Mouse (Mus musculus) erythroblast, embryonic 14.5 days (primary cell): Measurements from ENCODE around the gene Ankrd60.

Experiments
- GATA1 ChIP-seq: IDR thresholded peaks from 2 replicates; pipeline ENCODE4 v1.6.1; 2012; ENCODE audit warnings: low read length, inconsistent platforms, mixed read lengths
- TAL1 ChIP-seq: IDR thresholded peaks from 3 replicates; pipeline ENCODE4 v1.6.1; 2012; ENCODE audit warnings: low read length, inconsistent platforms, mixed read lengths

DNA sequence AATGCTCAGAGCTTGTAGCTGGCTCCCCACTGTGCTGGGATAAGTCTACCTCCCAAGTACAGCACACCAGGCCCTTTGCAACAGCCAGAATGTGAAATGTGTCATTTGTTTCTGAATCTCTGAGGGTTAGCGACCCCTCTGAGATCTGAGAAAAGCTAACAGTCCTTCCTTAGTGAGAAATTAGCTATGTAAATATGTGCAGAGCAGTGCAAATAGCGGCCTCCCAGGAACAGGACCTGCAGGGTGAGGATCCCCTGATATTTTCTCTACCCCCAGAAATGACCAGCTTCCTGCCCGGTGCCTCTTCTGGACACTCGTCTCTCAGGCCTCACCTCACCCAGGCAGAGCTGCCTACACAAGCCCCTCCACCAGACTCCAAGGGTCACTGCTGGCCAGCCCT lies 15.7 kb upstream of the Ankrd60 start:
- no peak for TF ChIP-seq GATA1
- TF ChIP-seq TAL1, result no peak
